Mouse (Mus musculus) right cerebral cortex, postnatal 10 days (tissue): ENCODE measurements around the gene Klhl31.

Experiments used
- DNase-seq, 2 experiments: peaks; one replicate each; pipeline ENCODE4 v3.0.0; 2021; ENCODE audit warnings: low spot score in 2 of 2

Klhl31 gene

GRCm38 (mm10) chr9:77703476-77703875 lies 67.2 kb downstream of the Klhl31 start:
- DNase-seq = no peak

DNA sequence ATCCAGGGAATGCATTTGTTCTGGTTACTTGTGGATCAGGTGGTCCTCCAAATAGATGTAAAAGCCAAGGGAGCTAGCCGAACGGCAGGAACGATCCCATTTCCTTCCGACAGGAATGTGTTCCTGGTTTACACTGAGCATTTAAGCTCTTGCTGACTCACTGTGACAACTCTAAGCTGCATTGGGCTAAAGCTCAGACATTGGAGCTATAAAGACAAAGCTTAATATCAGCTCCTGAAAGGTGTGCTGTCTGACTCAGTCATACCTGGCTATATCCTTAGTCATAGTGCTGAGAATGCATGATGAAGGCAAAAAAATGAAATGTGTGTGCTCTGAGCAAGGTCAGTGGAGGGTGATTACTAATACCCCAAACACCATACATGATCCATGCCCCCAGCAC lies 67.8 kb downstream of the Klhl31 start:
- DNase-seq = no peak

DNA sequence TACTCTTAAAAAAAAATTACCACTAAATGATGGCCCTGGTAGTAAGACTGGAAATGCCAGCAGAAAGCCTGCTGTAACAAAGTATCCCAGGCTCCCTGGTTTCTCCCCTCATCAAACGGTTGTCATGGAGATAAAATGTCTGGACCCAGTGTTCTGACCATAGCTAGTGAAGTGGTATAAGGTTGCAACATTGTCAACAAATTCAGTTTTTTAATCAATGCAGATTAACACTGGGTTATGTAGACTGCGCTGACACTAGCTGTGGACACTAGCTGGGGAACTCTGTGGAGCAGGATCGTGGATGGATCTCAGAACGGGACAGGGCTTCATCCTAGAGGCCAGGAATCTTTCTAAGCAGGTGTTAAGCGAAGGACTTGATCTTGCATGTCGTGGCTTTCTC lies 70.2 kb downstream of the Klhl31 start:
- DNase-seq = no peak

DNA sequence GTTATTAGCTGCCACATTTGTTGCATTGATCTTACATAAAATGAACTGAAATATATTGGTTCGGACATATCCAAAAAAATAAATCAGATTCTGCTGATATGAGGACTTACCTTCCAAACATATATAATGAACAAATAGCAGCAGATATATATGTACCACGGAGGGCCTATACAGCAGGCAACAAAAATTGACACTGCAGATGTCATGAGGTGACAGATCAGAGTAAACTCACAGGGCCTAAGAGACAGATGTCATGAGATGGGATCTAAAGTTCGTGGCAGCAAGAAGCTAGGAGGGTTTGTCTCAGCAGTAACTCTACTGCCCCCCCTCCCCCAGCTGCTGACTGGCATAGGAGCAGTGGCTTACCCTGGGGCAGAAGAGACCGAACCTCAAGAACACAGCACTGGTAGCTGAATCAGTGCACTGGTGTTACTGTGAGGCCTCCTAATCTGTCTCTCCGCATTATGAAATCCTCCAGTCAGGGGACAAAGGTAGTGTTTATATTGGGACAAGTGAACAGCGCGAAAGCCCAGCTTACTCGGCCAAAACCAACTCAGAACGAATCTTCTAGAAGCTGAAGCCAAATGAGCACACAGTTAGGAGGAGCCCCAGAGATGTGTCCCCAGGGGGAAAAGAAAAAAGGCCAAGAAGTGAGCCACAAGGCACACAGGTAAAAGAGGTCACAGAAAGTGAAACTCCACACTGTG lies 71.3 kb downstream of the Klhl31 start:
- DNase-seq = no peak

- no peak for DNase-seq
Observed at GRCm38 (mm10) chr9:77708950-77709349, 72.7 kb downstream of the Klhl31 start.
